Mouse (Mus musculus) kidney, embryonic 15.5 days (tissue): ENCODE measurements around the gene Rpl23a. TPM values are rescaled to one million over a fixed set of nuclear protein-coding genes. Genes with fewer than 3 reads are reported as not detected.
"Not testable (repeated sequence)": the region's sequence is repeated elsewhere in the genome, so short reads cannot be mapped to it uniquely, and the experiment has no call there.

ENCODE experiments used
- ATAC-seq: fragments of 200-750 bp; cut with Nextera tagmentation; replicated peaks from 2 replicates; pipeline ENCODE4 v1.8.0; 2017; ENCODE audit warnings: moderate TSS enrichment; ENCODE audit not compliant: low FRiP score
- H3K27ac ChIP-seq: fragments of 300-500 bp; sonication (generic); 2 replicates; pipeline ENCODE4 v1.5.1; 2015; ENCODE audit warnings: mild to moderate bottlenecking, inconsistent platforms
- H3K27me3 ChIP-seq: fragments of 300-500 bp; sonication (generic); 2 replicates; pipeline ENCODE4 v1.6.1; 2015; ENCODE audit warnings: inconsistent platforms
- H3K36me3 ChIP-seq: fragments of 300-500 bp; sonication (generic); 2 replicates; pipeline ENCODE4 v1.6.1; 2015; ENCODE audit warnings: inconsistent platforms
- H3K4me1 ChIP-seq: fragments of 300-500 bp; sonication (generic); 2 replicates; pipeline ENCODE4 v1.6.1; 2015; ENCODE audit warnings: inconsistent platforms
- H3K4me2 ChIP-seq: fragments of 300-500 bp; sonication (generic); 2 replicates; pipeline ENCODE4 v1.6.1; 2015; ENCODE audit warnings: moderate library complexity, mild to moderate bottlenecking, inconsistent platforms
- H3K4me3 ChIP-seq: fragments of 300-500 bp; sonication (generic); replicated peaks from 2 replicates; pipeline ENCODE4 v1.5.1; 2015; ENCODE audit warnings: mild to moderate bottlenecking, inconsistent platforms
- H3K9ac ChIP-seq: fragments of 300-500 bp; sonication (generic); 2 replicates; pipeline ENCODE4 v1.6.1; 2015; ENCODE audit warnings: mild to moderate bottlenecking, inconsistent platforms
- H3K9me3 ChIP-seq: fragments of 300-500 bp; sonication (generic); replicated peaks from 2 replicates; pipeline ENCODE4 v1.6.1; 2016; ENCODE audit warnings: inconsistent platforms
- whole genome bisulfite sequencing: fragments of 180-500 bp; shearing (Covaris S2); methylation state at CpG from one replicate; pipeline ENCODE4 v1.1.7; 2015; ENCODE audit warnings: mixed read lengths; 5-methylcytosine and 5-hydroxymethylcytosine counted together
- polyA plus RNA-seq: library from polyadenylated mRNA; unstranded; fragments of >200 nt; fragmentation: Nextera tagmentation; extraction: Ambion mirVana; gene quantifications from 2 replicates; pipeline ENCODE4 v1.2.1, GENCODE M21; 2015

Rpl23a gene
- polyA plus RNA-seq, 1 experiment from 2014 or later = 1,327 TPM

- Histone ChIP-seq H3K27ac (no peak overlapping the region), H3K9me3 (no peaks in the 10 kb centered on the region), H3K4me1 (peaks cover 15% of the 10 kb centered on the region), H3K9ac (no peak overlapping the region), H3K27me3 (no peaks in the 10 kb centered on the region), H3K36me3 (peaks cover 33% of the 10 kb centered on the region), H3K4me3 (no peak overlapping the region), H3K4me2 (no peak overlapping the region)
- WGBS = 86% methylated on average over 3 of the region's 3 CpGs
- no peak for ATAC-seq
Measured at GRCm38 (mm10) chr11:78202372-78202771, 19.0 kb upstream of the Rpl23a start.

- Histone ChIP-seq H3K4me2 (peak overlapping the region; percentile 62), H3K36me3 (peaks cover 32% of the 10 kb centered on the region), H3K27ac (peak overlapping the region; percentile 71), H3K4me3 (peak overlapping the region; percentile 59), H3K9ac (peak overlapping the region; percentile 16), H3K27me3 (no peaks in the 10 kb centered on the region), H3K4me1 (peaks cover 22% of the 10 kb centered on the region), H3K9me3 (no peaks in the 10 kb centered on the region)
- no peak for ATAC-seq
- 67% methylated on average over 23 of the region's 23 CpGs for WGBS
Measured at GRCm38 (mm10) chr11:78195101-78195863, 11.9 kb upstream of the Rpl23a start.

- H3K36me3 ChIP-seq = peaks cover 33% of the 10 kb centered on the region
- H3K4me3 ChIP-seq = peak overlapping the region; percentile 59
- no peaks in the 10 kb centered on the region for H3K9me3 ChIP-seq
- 3% methylated on average over 30 of the region's 30 CpGs for WGBS
- H3K27ac ChIP-seq = peak overlapping the region; percentile 71
- peaks cover 30% of the 10 kb centered on the region for H3K4me1 ChIP-seq
- ATAC-seq = peak; percentile 77
- H3K9ac ChIP-seq = peak overlapping the region; percentile 16
- H3K27me3 ChIP-seq = no peaks in the 10 kb centered on the region
- peak overlapping the region; percentile 62 for H3K4me2 ChIP-seq
Measured at GRCm38 (mm10) chr11:78194411-78195100, 11.2 kb upstream of the Rpl23a start.

GRCm38 (mm10) chr11:78193113-78193512 is 9.7 kb upstream of the Rpl23a start, which contains the start of gene Proca1:
Gene Proca1, plus strand, starts transcription at chr11:78193392.
- Histone ChIP-seq H3K4me3 (peak within 1 kb of the TSS; percentile 59), H3K36me3 (peaks cover 33% of the 10 kb centered on the region), H3K9ac (no peak within 1 kb of the TSS), H3K9me3 (no peaks in the 10 kb centered on the region), H3K4me2 (peak within 1 kb of the TSS; percentile 62), H3K27ac (peak within 1 kb of the TSS; percentile 71; the same call in 1 of the 2 replicates), H3K4me1 (peaks cover 30% of the 10 kb centered on the region), H3K27me3 (no peaks in the 10 kb centered on the region)
- no peak for ATAC-seq
- 76% methylated on average over 1 of the region's 1 CpGs for WGBS

- Histone ChIP-seq H3K9ac (peak overlapping the region; percentile 94; the same call in 1 of the 2 replicates), H3K36me3 (peaks cover 33% of the 10 kb centered on the region), H3K27ac (peak overlapping the region; percentile 99), H3K9me3 (no peaks in the 10 kb centered on the region), H3K4me1 (peaks cover 30% of the 10 kb centered on the region), H3K27me3 (no peaks in the 10 kb centered on the region), H3K4me3 (peak overlapping the region; percentile 76), H3K4me2 (peak overlapping the region; percentile 72)
- ATAC-seq = no peak
- WGBS = 50% methylated on average over 6 of the region's 6 CpGs
Measured at GRCm38 (mm10) chr11:78190041-78190440, 6.7 kb upstream of the Rpl23a start.

- Histone ChIP-seq H3K9ac (peak overlapping the region; percentile 94), H3K4me1 (peaks cover 24% of the 10 kb centered on the region), H3K27me3 (no peaks in the 10 kb centered on the region), H3K9me3 (no peaks in the 10 kb centered on the region), H3K27ac (peak overlapping the region; percentile 99), H3K4me3 (peak overlapping the region; percentile 76), H3K36me3 (peaks cover 33% of the 10 kb centered on the region), H3K4me2 (peak overlapping the region; percentile 72)
- peak; percentile 91 for ATAC-seq
- under 1% methylated on average over 42 of the region's 42 CpGs for WGBS
Measured at GRCm38 (mm10) chr11:78189234-78190040, 6.1 kb upstream of the Rpl23a start.

- Histone ChIP-seq H3K4me3 (peak within 1 kb of the TSS; percentile 76), H3K9ac (peak within 1 kb of the TSS; percentile 94), H3K9me3 (no peaks in the 10 kb centered on the region), H3K4me1 (peaks cover 27% of the 10 kb centered on the region), H3K4me2 (peak within 1 kb of the TSS; percentile 72), H3K36me3 (peaks cover 31% of the 10 kb centered on the region), H3K27ac (peak within 1 kb of the TSS; percentile 99), H3K27me3 (no peaks in the 10 kb centered on the region)
- peak; percentile 84 for ATAC-seq
- WGBS = under 1% methylated on average over 74 of the region's 80 CpGs
Measured at GRCm38 (mm10) chr11:78188331-78189233, 5.2 kb upstream of the Rpl23a start, which contains the start of gene Rab34. Gene Rab34, plus strand, starts transcription at chr11:78188430.

GRCm38 (mm10) chr11:78184702-78185101 is 1.3 kb upstream of the Rpl23a start:
- H3K4me3 ChIP-seq, H3K9me3 ChIP-seq, ATAC-seq, H3K4me2 ChIP-seq, H3K27me3 ChIP-seq, H3K27ac ChIP-seq, H3K9ac ChIP-seq: not testable (repeated sequence)
- Histone ChIP-seq H3K4me1 (peaks cover 39% of the 10 kb centered on the region), H3K36me3 (peaks cover 30% of the 10 kb centered on the region)
- 95% methylated on average over 6 of the region's 6 CpGs for WGBS

- H3K27ac ChIP-seq = peak overlapping the region; percentile 96
- H3K4me3 ChIP-seq = peak overlapping the region; percentile 95
- peaks cover 32% of the 10 kb centered on the region for H3K36me3 ChIP-seq
- WGBS = 49% methylated on average over 10 of the region's 10 CpGs
- no peaks in the 10 kb centered on the region for H3K27me3 ChIP-seq
- peaks cover 44% of the 10 kb centered on the region for H3K4me1 ChIP-seq
- 0 out of 2 replicates have a peak overlapping the region, but pooled peaks have one; percentile 97 for H3K9ac ChIP-seq
- no peaks in the 10 kb centered on the region for H3K9me3 ChIP-seq
- no peak for ATAC-seq
- H3K4me2 ChIP-seq = peak overlapping the region; percentile 94
Measured at GRCm38 (mm10) chr11:78183884-78184514, 615 bp upstream of the Rpl23a start.

GRCm38 (mm10) chr11:78182450-78182849 is 934 bp downstream of the Rpl23a start:
- no peaks in the 10 kb centered on the region for H3K9me3 ChIP-seq
- H3K4me3 ChIP-seq = peak overlapping the region; percentile 95
- peak overlapping the region; percentile 96 for H3K27ac ChIP-seq
- H3K4me2 ChIP-seq = peak overlapping the region; percentile 94
- no peaks in the 10 kb centered on the region for H3K27me3 ChIP-seq
- 6% methylated on average over 7 of the region's 7 CpGs for WGBS
- peaks cover 53% of the 10 kb centered on the region for H3K4me1 ChIP-seq
- H3K36me3 ChIP-seq = peaks cover 32% of the 10 kb centered on the region
- peak overlapping the region; percentile 97 for H3K9ac ChIP-seq
- ATAC-seq = no peak
